Mouse (Mus musculus): ENCODE data around the gene Samd7.

- TF ChIP-seq CTCF (IDR thresholded peaks at IDR 0.05; ENCODE audit: borderline replicate concordance, extremely low read depth, insufficient read depth, insufficient read length) (no peak), POLR2A (IDR thresholded peaks at IDR 0.05; ENCODE audit: borderline replicate concordance, extremely low read depth, insufficient read depth, insufficient read length, poor library complexity, severe bottlenecking) (no peak)
These were observed 18.9 kb upstream of the Samd7 start for GRCm38 (mm10) chr3:30727209-30727608.

Measured in brain, embryonic 14.5 days (tissue).